Comparison of ENCODE assay signal across 20 mouse cellular contexts in the genomic region with DNA sequence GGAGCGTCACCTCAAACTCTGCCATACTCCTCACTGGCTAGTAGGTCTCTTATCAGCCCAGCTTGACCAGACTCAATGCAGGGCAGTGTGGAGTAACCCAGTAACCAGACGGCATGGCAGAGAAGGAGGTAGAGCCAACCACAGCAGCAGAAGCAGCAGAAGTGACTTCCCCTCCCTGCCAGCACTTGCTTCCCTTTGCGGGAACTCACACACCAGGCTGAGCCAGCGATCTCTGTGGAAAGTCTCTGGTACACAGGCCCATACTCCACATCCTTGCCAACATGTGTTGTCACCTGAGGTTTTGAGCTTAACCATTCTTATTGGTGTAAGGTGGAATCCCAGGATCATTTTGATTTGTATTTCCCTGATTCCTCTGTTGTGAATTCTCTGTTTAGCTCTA.
A peak's percentile ranks its signal among the peaks of the same experiment; 100 is the strongest.
DNase-seq lines count a peak whose midpoint lies in the region; ATAC-seq and TF ChIP-seq lines count a peak whose summit lies in the region.
"Had no signal": no experiment of that assay in that cellular context is flagged by ENCODE, and none has a peak within 500 bp of the region (broad histone marks: within the 10 kb centered on the region; RNA-seq: fewer than 3 reads in every experiment).

No protein-coding gene starts in this region.

- no peak for TF ChIP-seq POLR2A in lung, adult 2 months (IDR thresholded peaks at IDR 0.05; ENCODE audit: borderline replicate concordance, extremely low read depth, low read depth, low read length)

- DNase-seq in frontal cortex, postnatal 36 days (ENCODE audit: low spot score in 2 of 2): no peak
- no peak for DNase-seq in right cerebral cortex, postnatal 10 days (ENCODE audit: low spot score in 2 of 2)
- DNase-seq in lung, adult 2 months: no peak
- DNase-seq: adrenal gland, adult 2 months; adrenal gland, postnatal 14 days; cerebellum, adult 11-12 months; cerebellum, adult 8-10 months; cerebellum, postnatal 10 days; gastrocnemius, postnatal 25 days had no signal

- no peaks in the 10 kb centered on the region for H3K36me3 ChIP-seq in megakaryocyte, embryonic 14.5 days (replicated peaks; ENCODE audit: low read length)
- H3K36me3 ChIP-seq: forebrain, embryonic 10.5 days had no signal

- no peaks in the 10 kb centered on the region for H3K27me3 ChIP-seq in megakaryocyte, embryonic 14.5 days (replicated peaks)
- H3K27me3 ChIP-seq: forebrain, embryonic 13.5 days had no signal

- WGBS in lung, adult 2 months: 73% methylated on average over 4 of the region's 4 CpGs

- peak overlapping the region; percentile 2 for H3K4me3 ChIP-seq in megakaryocyte, embryonic 14.5 days (replicated peaks)
- no peak overlapping the region for H3K4me3 ChIP-seq in lung, adult 2 months (replicated peaks; ENCODE audit: extremely low read depth, low read depth, low read length)
- H3K4me3 ChIP-seq: forebrain, embryonic 10.5 days; forebrain, embryonic 13.5 days had no signal

- ATAC-seq in frontal cortex, adult (ENCODE audit: low TSS enrichment): peak; percentile 67
- ATAC-seq in megakaryocyte, adult 5-6 weeks (ENCODE audit: poor library complexity, severe bottlenecking): no peak
- ATAC-seq in common myeloid progenitor, adult 5-6 weeks (replicated peaks; ENCODE audit: low read depth, poor library complexity, severe bottlenecking): peak; percentile 98
- ATAC-seq in granulocyte monocyte progenitor cell, adult 5-6 weeks (replicated peaks; ENCODE audit: poor library complexity, severe bottlenecking): peak; percentile 77
- ATAC-seq: CD4-positive, CD25-positive, alpha-beta regulatory T cell, adult 4 months; forebrain, embryonic 13.5 days; forebrain, embryonic 16.5 days; hindbrain, postnatal 0 days; inflammation-experienced regulatory T-cells, adult 6 months had no signal

- TF ChIP-seq CTCF in lung, adult 2 months (IDR thresholded peaks at IDR 0.05; ENCODE audit: insufficient read depth, low read length): no peak

- H3K4me1 ChIP-seq in megakaryocyte, embryonic 14.5 days: no peaks in the 10 kb centered on the region
- no peaks in the 10 kb centered on the region for H3K4me1 ChIP-seq in lung, adult 2 months (ENCODE audit: control insufficient read depth, insufficient read depth, low read length)
- H3K4me1 ChIP-seq: forebrain, embryonic 10.5 days; forebrain, embryonic 13.5 days had no signal

- H3K9me3 ChIP-seq in megakaryocyte, embryonic 14.5 days: peaks cover 8% of the 10 kb centered on the region; the same call in 1 of the 2 replicates
- H3K9me3 ChIP-seq: forebrain, embryonic 10.5 days; forebrain, embryonic 13.5 days had no signal
